Mouse (Mus musculus) embryonic facial prominence, embryonic 10.5 days (tissue): ENCODE measurements around the gene Sftpa1. TPM values are rescaled to one million over a fixed set of nuclear protein-coding genes. Genes with fewer than 3 reads are reported as not detected.

ENCODE experiments used
- DNase-seq: peaks from one replicate; pipeline ENCODE4 v3.0.0-alpha.2; 2017; ENCODE audit warnings: low spot score
- H3K27ac ChIP-seq: fragments of 300-500 bp; sonication (generic); replicated peaks from 2 replicates; pipeline ENCODE4 v1.5.1; 2016; ENCODE audit warnings: mild to moderate bottlenecking
- H3K27me3 ChIP-seq: fragments of 300-500 bp; sonication (generic); replicated peaks from 2 replicates; pipeline ENCODE4 v1.6.1; 2016; ENCODE audit warnings: low read depth, mild to moderate bottlenecking; ENCODE audit not compliant: poor library complexity, severe bottlenecking
- H3K36me3 ChIP-seq: fragments of 300-500 bp; sonication (generic); replicated peaks from 2 replicates; pipeline ENCODE4 v1.6.1; 2016; ENCODE audit warnings: mild to moderate bottlenecking, moderate library complexity
- H3K4me1 ChIP-seq: fragments of 300-500 bp; sonication (generic); 2 replicates; pipeline ENCODE4 v1.6.1; 2016
- H3K4me3 ChIP-seq: fragments of 300-500 bp; sonication (generic); 2 replicates; pipeline ENCODE4 v1.5.1; 2016; ENCODE audit warnings: mild to moderate bottlenecking, moderate library complexity
- H3K9me3 ChIP-seq: fragments of 300-500 bp; sonication (generic); 2 replicates; pipeline ENCODE4 v1.6.1; 2016; ENCODE audit warnings: mild to moderate bottlenecking
- WGBS: fragments of 180-500 bp; shearing (Covaris S2); methylation state at CpG from one replicate; pipeline ENCODE4 v1.1.7; 2016; 5-methylcytosine and 5-hydroxymethylcytosine counted together
- polyA plus RNA-seq: library from polyadenylated mRNA; unstranded; fragments of >200 nt; fragmentation: Nextera tagmentation; extraction: Ambion mirVana; gene quantifications from 2 replicates; pipeline ENCODE4 v1.2.1, GENCODE M21; 2016

Sftpa1 gene
- not detected in 2 replicates for polyA plus RNA-seq

GRCm38 (mm10) chr14:41131540-41131939 is at the start of gene Sftpa1:
Gene Sftpa1 (plus strand): TSS chr14:41131782.
- H3K9me3 ChIP-seq = no peaks in the 10 kb centered on the region
- DNase-seq = no peak
- no peak within 1 kb of the TSS for H3K27ac ChIP-seq
- H3K4me3 ChIP-seq = no peak within 1 kb of the TSS
- no peaks in the 10 kb centered on the region for H3K4me1 ChIP-seq
- no peaks in the 10 kb centered on the region for H3K36me3 ChIP-seq
- 83% methylated on average over 7 of the region's 7 CpGs for WGBS
- H3K27me3 ChIP-seq = no peaks in the 10 kb centered on the region

GRCm38 (mm10) chr14:41082408-41082807 is 49.2 kb upstream of the Sftpa1 start:
- Histone ChIP-seq H3K4me1 (no peaks in the 10 kb centered on the region), H3K4me3 (no peak overlapping the region), H3K9me3 (no peaks in the 10 kb centered on the region), H3K27ac (no peak overlapping the region), H3K36me3 (no peaks in the 10 kb centered on the region), H3K27me3 (no peaks in the 10 kb centered on the region)
- 87% methylated on average over 2 of the region's 2 CpGs for whole genome bisulfite sequencing
- DNase-seq = no peak

- WGBS = 83% methylated on average over 1 of the region's 1 CpGs
- peak; percentile 11 for DNase-seq
- Histone ChIP-seq H3K4me1 (no peaks in the 10 kb centered on the region), H3K4me3 (no peak overlapping the region), H3K27ac (no peak overlapping the region), H3K9me3 (no peaks in the 10 kb centered on the region), H3K27me3 (no peaks in the 10 kb centered on the region), H3K36me3 (no peaks in the 10 kb centered on the region)
These were observed 44.1 kb upstream of the Sftpa1 start for GRCm38 (mm10) chr14:41087509-41087908.

GRCm38 (mm10) chr14:41090777-41091176 is 40.8 kb upstream of the Sftpa1 start:
- WGBS = 41% methylated on average over 8 of the region's 8 CpGs
- H3K36me3 ChIP-seq = no peaks in the 10 kb centered on the region
- H3K4me3 ChIP-seq = no peak overlapping the region
- no peaks in the 10 kb centered on the region for H3K4me1 ChIP-seq
- H3K9me3 ChIP-seq = no peaks in the 10 kb centered on the region
- H3K27me3 ChIP-seq = no peaks in the 10 kb centered on the region
- H3K27ac ChIP-seq = no peak overlapping the region
- peak; percentile 40 for DNase-seq

- WGBS = 55% methylated on average over 1 of the region's 1 CpGs
These were observed 37.5 kb upstream of the Sftpa1 start for GRCm38 (mm10) chr14:41094114-41094513.

GRCm38 (mm10) chr14:41096296-41096860 is 35.2 kb upstream of the Sftpa1 start:
- no peaks in the 10 kb centered on the region for H3K9me3 ChIP-seq
- no peak overlapping the region for H3K4me3 ChIP-seq
- no peaks in the 10 kb centered on the region for H3K4me1 ChIP-seq
- no peak for DNase-seq
- 87% methylated on average over 3 of the region's 3 CpGs for WGBS
- no peak overlapping the region for H3K27ac ChIP-seq
- H3K36me3 ChIP-seq = no peaks in the 10 kb centered on the region
- H3K27me3 ChIP-seq = no peaks in the 10 kb centered on the region

More at GRCm38 (mm10) chr14:41094114-41094513, 37.5 kb upstream of the Sftpa1 start:
- DNase-seq = no peak
- Histone ChIP-seq H3K9me3 (no peaks in the 10 kb centered on the region), H3K4me1 (no peaks in the 10 kb centered on the region), H3K27ac (no peak overlapping the region), H3K4me3 (no peak overlapping the region), H3K36me3 (no peaks in the 10 kb centered on the region), H3K27me3 (no peaks in the 10 kb centered on the region)

- 74% methylated on average over 1 of the region's 1 CpGs for WGBS
- Histone ChIP-seq H3K9me3 (no peaks in the 10 kb centered on the region), H3K27me3 (no peaks in the 10 kb centered on the region), H3K36me3 (no peaks in the 10 kb centered on the region), H3K4me1 (no peaks in the 10 kb centered on the region), H3K27ac (no peak overlapping the region), H3K4me3 (no peak overlapping the region)
- DNase-seq = no peak
These were observed 32.9 kb upstream of the Sftpa1 start for GRCm38 (mm10) chr14:41098726-41099125.

- no peaks in the 10 kb centered on the region for H3K9me3 ChIP-seq
- H3K4me3 ChIP-seq = no peak overlapping the region
- H3K27ac ChIP-seq = no peak overlapping the region
- H3K27me3 ChIP-seq = no peaks in the 10 kb centered on the region
- 89% methylated on average over 3 of the region's 3 CpGs for WGBS
- H3K4me1 ChIP-seq = no peaks in the 10 kb centered on the region
- DNase-seq = no peak
- no peaks in the 10 kb centered on the region for H3K36me3 ChIP-seq
These were observed 30.9 kb upstream of the Sftpa1 start for GRCm38 (mm10) chr14:41100712-41101111.

- no peak overlapping the region for H3K27ac ChIP-seq
- WGBS = 84% methylated on average over 5 of the region's 5 CpGs
- no peak for DNase-seq
- no peaks in the 10 kb centered on the region for H3K4me1 ChIP-seq
- no peaks in the 10 kb centered on the region for H3K36me3 ChIP-seq
- no peaks in the 10 kb centered on the region for H3K27me3 ChIP-seq
- H3K4me3 ChIP-seq = no peak overlapping the region
- H3K9me3 ChIP-seq = no peaks in the 10 kb centered on the region
These were observed 30.3 kb upstream of the Sftpa1 start for GRCm38 (mm10) chr14:41101242-41101641.

- Histone ChIP-seq H3K27me3 (no peaks in the 10 kb centered on the region), H3K27ac (no peak overlapping the region), H3K4me1 (no peaks in the 10 kb centered on the region), H3K36me3 (no peaks in the 10 kb centered on the region), H3K9me3 (no peaks in the 10 kb centered on the region), H3K4me3 (no peak overlapping the region)
- 89% methylated on average over 2 of the region's 2 CpGs for WGBS
- no peak for DNase-seq
These were observed 29.3 kb upstream of the Sftpa1 start for GRCm38 (mm10) chr14:41102269-41102668.

- Histone ChIP-seq H3K4me1 (no peaks in the 10 kb centered on the region), H3K4me3 (no peak within 1 kb of the TSS), H3K9me3 (no peaks in the 10 kb centered on the region), H3K36me3 (no peaks in the 10 kb centered on the region), H3K27ac (no peak within 1 kb of the TSS), H3K27me3 (no peaks in the 10 kb centered on the region)
- WGBS = 72% methylated on average over 10 of the region's 10 CpGs
- DNase-seq = no peak
These were observed 26.6 kb upstream of the Sftpa1 start, which contains the start of gene Mat1a for GRCm38 (mm10) chr14:41104853-41105444. Gene Mat1a (plus strand): TSS chr14:41105035.

- Histone ChIP-seq H3K4me1 (no peaks in the 10 kb centered on the region), H3K4me3 (no peak overlapping the region), H3K36me3 (no peaks in the 10 kb centered on the region), H3K9me3 (no peaks in the 10 kb centered on the region), H3K27ac (no peak overlapping the region), H3K27me3 (no peaks in the 10 kb centered on the region)
- WGBS = 88% methylated on average over 7 of the region's 7 CpGs
- DNase-seq = no peak
These were observed 20.4 kb upstream of the Sftpa1 start for GRCm38 (mm10) chr14:41111031-41111668.

GRCm38 (mm10) chr14:41112944-41113343 is 18.6 kb upstream of the Sftpa1 start:
- DNase-seq = no peak
- H3K9me3 ChIP-seq = no peaks in the 10 kb centered on the region
- H3K36me3 ChIP-seq = no peaks in the 10 kb centered on the region
- no peaks in the 10 kb centered on the region for H3K27me3 ChIP-seq
- H3K27ac ChIP-seq = no peak overlapping the region
- 81% methylated on average over 4 of the region's 4 CpGs for WGBS
- H3K4me3 ChIP-seq = no peak overlapping the region
- H3K4me1 ChIP-seq = no peaks in the 10 kb centered on the region
